Mouse (Mus musculus) embryonic fibroblast, embryonic 13.5 days (primary cell): Measurements from ENCODE around the gene Ninj2.

Experiments
- CTCF ChIP-seq: IDR thresholded peaks from 2 replicates; pipeline ENCODE4 v1.5.1; 2011; ENCODE audit warnings: mild to moderate bottlenecking, control low read depth, low read length, moderate library complexity, borderline replicate concordance; ENCODE audit not compliant: insufficient read depth
- POLR2A ChIP-seq: IDR thresholded peaks from 2 replicates; pipeline ENCODE4 v1.6.1; 2011; ENCODE audit warnings: low read depth, mild to moderate bottlenecking, control low read depth, low read length, moderate library complexity

DNA sequence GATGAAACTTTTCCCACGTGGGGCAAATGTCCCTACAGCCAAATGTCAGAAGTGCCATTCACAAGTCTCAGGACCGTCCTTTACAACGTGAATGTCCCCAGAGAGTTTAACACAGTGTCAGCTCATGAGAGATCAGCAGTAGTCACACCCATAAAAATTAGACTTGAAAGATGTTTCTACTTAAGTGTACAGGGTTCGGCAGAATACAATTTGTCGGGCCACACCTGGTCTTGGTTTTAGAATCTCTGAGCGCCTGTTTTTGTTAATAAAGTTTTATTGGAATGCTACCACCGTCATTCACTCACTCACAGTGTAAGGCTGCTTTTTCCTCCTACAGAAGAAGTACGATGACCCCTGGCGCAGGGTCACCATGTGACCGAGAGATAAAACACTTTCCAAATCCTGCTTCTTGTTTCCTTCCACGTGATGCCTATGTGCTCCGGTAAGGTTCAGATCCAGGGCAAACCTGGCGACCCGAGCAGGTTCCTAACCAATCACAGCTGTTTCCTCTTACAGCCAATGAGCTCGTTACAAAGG, 2.4 kb upstream of the Ninj2 start:
- no peak for TF ChIP-seq POLR2A
- TF ChIP-seq CTCF: no peak
